Comparison of ENCODE assay signal across 26 mouse cellular contexts in genomic region chr5:37848991-37849719, GRCm38 (mm10). TPM values are rescaled to one million over a fixed set of nuclear protein-coding genes. Genes with fewer than 3 reads are reported as not detected.
A peak's percentile ranks its signal among the peaks of the same experiment; 100 is the strongest.
DNase-seq lines count a peak whose midpoint lies in the region; ATAC-seq and TF ChIP-seq lines count a peak whose summit lies in the region.
"Had no signal": no experiment of that assay in that cellular context is flagged by ENCODE, and none has a peak within 500 bp of the region (broad histone marks: within the 10 kb centered on the region; RNA-seq: fewer than 3 reads in every experiment).

No protein-coding gene starts in this region.

- H3K9ac ChIP-seq in hindbrain, embryonic 16.5 days (ENCODE audit: low read depth, low read length), result no peak overlapping the region
- H3K9ac ChIP-seq in hindbrain, embryonic 12.5 days, result no peak overlapping the region
- no peak overlapping the region for H3K9ac ChIP-seq in midbrain, embryonic 15.5 days
- no peak overlapping the region for H3K9ac ChIP-seq in stomach, postnatal 0 days (ENCODE audit: low read length)
- H3K9ac ChIP-seq: liver, embryonic 14.5 days; neural tube, embryonic 12.5 days had no signal

- 39% methylated on average over 8 of the region's 8 CpGs for WGBS in hindbrain, embryonic 16.5 days
- 35% methylated on average over 8 of the region's 8 CpGs for WGBS in hindbrain, embryonic 12.5 days
- 43% methylated on average over 8 of the region's 8 CpGs for WGBS in midbrain, embryonic 10.5 days
- 33% methylated on average over 8 of the region's 8 CpGs for WGBS in midbrain, embryonic 15.5 days
- WGBS in stomach, postnatal 0 days, result 25% methylated on average over 8 of the region's 8 CpGs

- no peak for TF ChIP-seq EP300 in stomach, postnatal 0 days (optimal IDR thresholded peaks at IDR 0.05)

- peaks cover 7% of the 10 kb centered on the region; the same call in 1 of the 2 replicates for H3K27me3 ChIP-seq in hindbrain, embryonic 16.5 days (replicated peaks; ENCODE audit: control insufficient read depth, insufficient read depth, low read length)
- peaks cover 26% of the 10 kb centered on the region for H3K27me3 ChIP-seq in hindbrain, embryonic 12.5 days
- H3K27me3 ChIP-seq in midbrain, embryonic 10.5 days (ENCODE audit: low read depth, poor library complexity, severe bottlenecking), result peaks cover 63% of the 10 kb centered on the region
- H3K27me3 ChIP-seq in midbrain, embryonic 15.5 days (replicated peaks), result no peaks in the 10 kb centered on the region; the same call in 1 of the 2 replicates
- no peaks in the 10 kb centered on the region for H3K27me3 ChIP-seq in stomach, postnatal 0 days (ENCODE audit: control insufficient read depth, insufficient read depth, low read length)
- H3K27me3 ChIP-seq: Patski had no signal

- no peak overlapping the region for H3K27ac ChIP-seq in hindbrain, embryonic 16.5 days (ENCODE audit: low read depth, low read length)
- no peak overlapping the region for H3K27ac ChIP-seq in hindbrain, embryonic 12.5 days
- peak overlapping the region; percentile 19; the same call in 1 of the 2 replicates for H3K27ac ChIP-seq in midbrain, embryonic 10.5 days (replicated peaks)
- H3K27ac ChIP-seq in midbrain, embryonic 15.5 days, result no peak overlapping the region
- H3K27ac ChIP-seq in stomach, postnatal 0 days (replicated peaks), result no peak overlapping the region
- H3K27ac ChIP-seq: liver, embryonic 14.5 days; neural tube, embryonic 12.5 days had no signal

- no peaks in the 10 kb centered on the region for H3K9me3 ChIP-seq in hindbrain, embryonic 16.5 days (ENCODE audit: control insufficient read depth, low read length)
- H3K9me3 ChIP-seq in hindbrain, embryonic 12.5 days (replicated peaks), result no peaks in the 10 kb centered on the region
- H3K9me3 ChIP-seq in midbrain, embryonic 10.5 days (replicated peaks), result peaks cover 4% of the 10 kb centered on the region; the same call in 1 of the 2 replicates
- no peaks in the 10 kb centered on the region for H3K9me3 ChIP-seq in midbrain, embryonic 15.5 days
- H3K9me3 ChIP-seq in stomach, postnatal 0 days (ENCODE audit: control insufficient read depth, low read length), result no peaks in the 10 kb centered on the region
- H3K9me3 ChIP-seq: neural tube, embryonic 12.5 days had no signal

- H3K4me1 ChIP-seq in hindbrain, embryonic 16.5 days (ENCODE audit: control insufficient read depth, insufficient read depth, low read depth, low read length), result peaks cover 6% of the 10 kb centered on the region; the same call in 1 of the 2 replicates
- H3K4me1 ChIP-seq in hindbrain, embryonic 12.5 days, result peaks cover 16% of the 10 kb centered on the region
- H3K4me1 ChIP-seq in midbrain, embryonic 10.5 days, result peaks cover 23% of the 10 kb centered on the region
- H3K4me1 ChIP-seq in midbrain, embryonic 15.5 days, result peaks cover 6% of the 10 kb centered on the region; the same call in 1 of the 2 replicates
- H3K4me1 ChIP-seq in stomach, postnatal 0 days (replicated peaks; ENCODE audit: control insufficient read depth, insufficient read depth), result no peaks in the 10 kb centered on the region

- 0 out of 2 replicates have a peak, but pooled peaks have one; percentile 48 for ATAC-seq in hindbrain, embryonic 16.5 days
- no peak for ATAC-seq in hindbrain, embryonic 12.5 days (ENCODE audit: low FRiP score)
- ATAC-seq in midbrain, embryonic 15.5 days (replicated peaks), result no peak
- ATAC-seq in stomach, postnatal 0 days (ENCODE audit: low FRiP score, low TSS enrichment), result peak; percentile 56; the same call in 1 of the 2 replicates
- ATAC-seq: forebrain, embryonic 16.5 days; Patski had no signal

- H3K4me2 ChIP-seq in hindbrain, embryonic 16.5 days (ENCODE audit: low read length), result no peak overlapping the region
- H3K4me2 ChIP-seq in hindbrain, embryonic 12.5 days (replicated peaks), result no peak overlapping the region
- H3K4me2 ChIP-seq in midbrain, embryonic 15.5 days, result no peak overlapping the region
- H3K4me2 ChIP-seq in stomach, postnatal 0 days (replicated peaks; ENCODE audit: low read depth), result no peak overlapping the region
- H3K4me2 ChIP-seq: heart, embryonic 11.5 days; neural tube, embryonic 12.5 days had no signal

- peak; percentile 39 for DNase-seq in midbrain, embryonic 10.5 days (ENCODE audit: low spot score)
- peak; percentile 28 for DNase-seq in forelimb bud, embryonic 11.5 days (ENCODE audit: low read depth, low spot score)
- DNase-seq in stomach, postnatal 0 days (ENCODE audit: low spot score), result no peak
- DNase-seq in spleen, postnatal 36 days (ENCODE audit: low spot score in 2 of 2), result no peak
- DNase-seq: adrenal gland, adult 8-10 months; B cell, adult 2 months; cerebellum, adult 18-20 months; cerebellum, postnatal 14 days; gastrocnemius, postnatal 14 days; heart, adult 11 months; kidney, adult 2 months; kidney, postnatal 14 days; lung, postnatal 14 days; retina, postnatal 1 day; right cerebral cortex, postnatal 25 days; spleen, adult 18-20 months; thymus, postnatal 25 days had no signal

- no peak for TF ChIP-seq CTCF in stomach, postnatal 0 days (IDR thresholded peaks at IDR 0.05; ENCODE audit: low read depth)

- H3K4me3 ChIP-seq in hindbrain, embryonic 16.5 days (ENCODE audit: low read length), result no peak overlapping the region
- no peak overlapping the region for H3K4me3 ChIP-seq in hindbrain, embryonic 12.5 days
- H3K4me3 ChIP-seq in midbrain, embryonic 10.5 days, result no peak overlapping the region
- no peak overlapping the region for H3K4me3 ChIP-seq in midbrain, embryonic 15.5 days
- no peak overlapping the region for H3K4me3 ChIP-seq in stomach, postnatal 0 days (ENCODE audit: low read depth, low read length)
- H3K4me3 ChIP-seq: neural tube, embryonic 12.5 days had no signal

- no peaks in the 10 kb centered on the region for H3K36me3 ChIP-seq in hindbrain, embryonic 16.5 days (ENCODE audit: control insufficient read depth, insufficient read depth, low read length)
- H3K36me3 ChIP-seq in hindbrain, embryonic 12.5 days, result no peaks in the 10 kb centered on the region
- H3K36me3 ChIP-seq in midbrain, embryonic 10.5 days, result no peaks in the 10 kb centered on the region
- H3K36me3 ChIP-seq in midbrain, embryonic 15.5 days (replicated peaks), result no peaks in the 10 kb centered on the region
- H3K36me3 ChIP-seq in stomach, postnatal 0 days (ENCODE audit: control insufficient read depth, insufficient read depth, low read length), result no peaks in the 10 kb centered on the region
- H3K36me3 ChIP-seq: G1E; neural tube, embryonic 12.5 days had no signal

RNA-seq across cellular contexts. Expression of gene Msx1, which starts 24.8 kb away (rescaled TPM):
- 28.9 and 30.5 TPM in 2 replicates for polyA plus RNA-seq in hindbrain, embryonic 16.5 days (2015; fragmentation: Nextera tagmentation; extraction: Ambion mirVana)
- 95.6 and 118 TPM in 2 replicates for polyA plus RNA-seq in hindbrain, embryonic 12.5 days (2016; fragmentation: Nextera tagmentation; extraction: Ambion mirVana)
- polyA plus RNA-seq in midbrain, embryonic 10.5 days (2016; fragmentation: Nextera tagmentation; extraction: Ambion mirVana), result 150 and 155 TPM in 2 replicates
- polyA plus RNA-seq in midbrain, embryonic 15.5 days (2015; fragmentation: Nextera tagmentation; extraction: Ambion mirVana), result 15.5 and 17.2 TPM in 2 replicates
- polyA plus RNA-seq in stomach, postnatal 0 days (2015; fragmentation: Nextera tagmentation; extraction: Ambion mirVana), result 1.1 TPM in 2 replicates
- polyA plus RNA-seq: G1E had no signal

Comparison
In these comparisons a context has a peak if more than half of its experiments do, and no peak if none do; other contexts are left out.
1. ATAC-seq: peak in hindbrain, embryonic 16.5 days (single experiment) and stomach, postnatal 0 days (single experiment); none in hindbrain, embryonic 12.5 days (single experiment) and midbrain, embryonic 15.5 days (single experiment).
2. DNase-seq: peak in midbrain, embryonic 10.5 days (single experiment) and forelimb bud, embryonic 11.5 days (single experiment); none in stomach, postnatal 0 days (single experiment) and spleen, postnatal 36 days (0 of 2).